ENCODE assay signal across 11 mouse cellular contexts in genomic region chr10:83861574-83862190, GRCm38 (mm10).
DNase-seq lines count a peak whose midpoint lies in the region; ATAC-seq lines count a peak whose summit lies in the region.
"Had no signal": no experiment of that assay in that cellular context is flagged by ENCODE, and none has a peak within 500 bp of the region (broad histone marks: within the 10 kb centered on the region; RNA-seq: fewer than 3 reads in every experiment).

No protein-coding gene starts in this region.

- H3K9ac ChIP-seq in forebrain, embryonic 11.5 days (ENCODE audit: low read length) = no peak overlapping the region
- H3K9ac ChIP-seq in embryonic facial prominence, embryonic 14.5 days (ENCODE audit: low read depth, low read length) = no peak overlapping the region
- H3K9ac ChIP-seq: limb, embryonic 12.5 days had no signal

- H3K27me3 ChIP-seq in forebrain, embryonic 10.5 days (ENCODE audit: poor library complexity, severe bottlenecking) = no peaks in the 10 kb centered on the region
- H3K27me3 ChIP-seq in forebrain, embryonic 11.5 days (ENCODE audit: control insufficient read depth, insufficient read depth, low read length) = no peaks in the 10 kb centered on the region
- H3K27me3 ChIP-seq in embryonic facial prominence, embryonic 14.5 days (replicated peaks; ENCODE audit: control insufficient read depth, insufficient read depth, low read length) = no peaks in the 10 kb centered on the region
- H3K27me3 ChIP-seq: CH12.LX; limb, embryonic 12.5 days had no signal

- no peak overlapping the region for H3K4me3 ChIP-seq in forebrain, embryonic 10.5 days
- H3K4me3 ChIP-seq in forebrain, embryonic 11.5 days (ENCODE audit: low read depth, low read length) = no peak overlapping the region
- H3K4me3 ChIP-seq in embryonic facial prominence, embryonic 14.5 days (ENCODE audit: low read depth, low read length) = no peak overlapping the region
- H3K4me3 ChIP-seq: limb, embryonic 12.5 days had no signal

- DNase-seq in forebrain, embryonic 10.5 days (ENCODE audit: extremely low spot score, low spot score) = no peak
- DNase-seq in forebrain, embryonic 11.5 days (ENCODE audit: low spot score) = no peak
- peak; percentile 3 for DNase-seq in left cerebral cortex, adult 11 months (ENCODE audit: low spot score)
- DNase-seq in left cerebral cortex, adult 8-10 months (ENCODE audit: low spot score in 2 of 2) = no peak
- DNase-seq in embryonic facial prominence, embryonic 14.5 days (ENCODE audit: low spot score) = peak; percentile 58
- peak; percentile 37 for DNase-seq in lung, postnatal 25 days (ENCODE audit: low spot score)
- no peak for DNase-seq in thymus, adult 18-20 months
- DNase-seq: gastrocnemius, postnatal 14 days had no signal

- 65% methylated on average over 5 of the region's 5 CpGs for WGBS in forebrain, embryonic 10.5 days
- WGBS in forebrain, embryonic 11.5 days = 51% methylated on average over 5 of the region's 5 CpGs
- 28% methylated on average over 5 of the region's 5 CpGs for WGBS in embryonic facial prominence, embryonic 14.5 days

- H3K9me3 ChIP-seq in forebrain, embryonic 10.5 days = peaks cover 5% of the 10 kb centered on the region; the same call in 1 of the 2 replicates
- H3K9me3 ChIP-seq in forebrain, embryonic 11.5 days (ENCODE audit: control insufficient read depth, low read length) = no peaks in the 10 kb centered on the region; the same call in 1 of the 2 replicates
- no peaks in the 10 kb centered on the region; the same call in 1 of the 2 replicates for H3K9me3 ChIP-seq in embryonic facial prominence, embryonic 14.5 days (ENCODE audit: control insufficient read depth, low read length)
- H3K9me3 ChIP-seq: limb, embryonic 12.5 days had no signal

- H3K4me1 ChIP-seq in forebrain, embryonic 10.5 days = peaks cover 33% of the 10 kb centered on the region
- H3K4me1 ChIP-seq in forebrain, embryonic 11.5 days (replicated peaks; ENCODE audit: control insufficient read depth, insufficient read depth, low read length) = no peaks in the 10 kb centered on the region; the same call in 1 of the 2 replicates
- peaks cover 16% of the 10 kb centered on the region for H3K4me1 ChIP-seq in embryonic facial prominence, embryonic 14.5 days (ENCODE audit: control insufficient read depth, insufficient read depth, low read length)

- H3K27ac ChIP-seq in forebrain, embryonic 10.5 days = 0 out of 2 replicates have a peak overlapping the region, but pooled peaks have one; percentile 40
- no peak overlapping the region for H3K27ac ChIP-seq in forebrain, embryonic 11.5 days (ENCODE audit: low read depth, low read length)
- H3K27ac ChIP-seq in embryonic facial prominence, embryonic 14.5 days (replicated peaks; ENCODE audit: low read depth, low read length) = no peak overlapping the region
- H3K27ac ChIP-seq: limb, embryonic 12.5 days had no signal

- no peak overlapping the region for H3K4me2 ChIP-seq in forebrain, embryonic 11.5 days (ENCODE audit: low read depth, low read length, severe bottlenecking)
- H3K4me2 ChIP-seq in embryonic facial prominence, embryonic 14.5 days (ENCODE audit: low read depth, low read length) = no peak overlapping the region
- H3K4me2 ChIP-seq: limb, embryonic 12.5 days had no signal

- no peak for ATAC-seq in forebrain, embryonic 11.5 days (replicated peaks; ENCODE audit: low FRiP score)
- ATAC-seq in embryonic facial prominence, embryonic 14.5 days (ENCODE audit: low read depth) = peak; percentile 63; the same call in 1 of the 2 replicates
- no peak for ATAC-seq in megakaryocyte progenitor cell, adult 5-6 weeks (replicated peaks; ENCODE audit: poor library complexity)

- no peaks in the 10 kb centered on the region for H3K36me3 ChIP-seq in forebrain, embryonic 10.5 days (replicated peaks)
- H3K36me3 ChIP-seq in forebrain, embryonic 11.5 days (ENCODE audit: control insufficient read depth, insufficient read depth, low read length) = no peaks in the 10 kb centered on the region
- no peaks in the 10 kb centered on the region for H3K36me3 ChIP-seq in embryonic facial prominence, embryonic 14.5 days (ENCODE audit: control insufficient read depth, insufficient read depth, low read length)
- H3K36me3 ChIP-seq: limb, embryonic 12.5 days had no signal

Comparison
In these comparisons a context has a peak if more than half of its experiments do, and no peak if none do; other contexts are left out.
1. DNase-seq: peak in left cerebral cortex, adult 11 months (single experiment), embryonic facial prominence, embryonic 14.5 days (single experiment) and lung, postnatal 25 days (single experiment); none in forebrain, embryonic 10.5 days (single experiment), forebrain, embryonic 11.5 days (single experiment), left cerebral cortex, adult 8-10 months (0 of 2) and thymus, adult 18-20 months (0 of 2).